Mouse (Mus musculus) gastrocnemius, adult 18-20 months (tissue): ENCODE data around the gene Fermt3. TPM values are rescaled to one million over a fixed set of nuclear protein-coding genes. Genes with fewer than 3 reads are reported as not detected.

Experiments used
- DNase-seq: peaks from one replicate; pipeline ENCODE4 v3.0.0; 2021; ENCODE audit warnings: low spot score
- total RNA-seq, 2 experiments: library from RNA; stranded (reverse); gene quantifications; 2 replicates each; pipeline ENCODE4 v1.2.3; 2021

The Fermt3 gene
- total RNA-seq, 2 experiments from 2014 or later, result 0.64 to 0.93 TPM

DNA sequence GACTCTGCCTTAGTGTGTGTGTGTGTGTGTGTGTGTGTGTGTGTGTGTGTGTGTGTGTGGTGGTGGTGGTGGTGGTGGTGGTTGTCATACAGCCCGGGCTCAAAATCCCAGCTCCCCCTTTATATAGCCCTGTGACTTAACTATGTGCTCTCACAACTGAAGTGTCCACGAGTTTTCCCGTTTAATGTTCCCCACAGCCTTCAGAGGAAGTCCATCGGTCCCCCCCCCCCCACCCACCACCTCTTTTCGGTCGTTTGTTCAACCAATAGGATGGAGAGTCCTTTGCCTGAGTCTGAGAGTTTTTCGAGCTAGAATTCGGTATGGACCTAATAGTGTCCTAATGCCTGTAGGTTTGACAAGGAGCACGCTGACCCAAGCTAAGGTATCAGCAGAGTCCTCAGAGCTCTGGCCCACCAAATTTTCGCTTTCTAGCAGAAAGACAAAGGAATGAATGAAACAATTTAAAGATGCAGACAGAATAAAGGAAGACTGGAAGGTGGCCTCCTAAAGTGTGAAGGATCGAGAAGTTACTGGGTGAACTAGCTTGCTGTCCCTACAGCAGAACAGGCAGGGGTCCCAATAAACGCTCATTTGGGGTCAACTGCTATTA lies 45.6 kb downstream of the Fermt3 start:
- DNase-seq, result no peak

DNA sequence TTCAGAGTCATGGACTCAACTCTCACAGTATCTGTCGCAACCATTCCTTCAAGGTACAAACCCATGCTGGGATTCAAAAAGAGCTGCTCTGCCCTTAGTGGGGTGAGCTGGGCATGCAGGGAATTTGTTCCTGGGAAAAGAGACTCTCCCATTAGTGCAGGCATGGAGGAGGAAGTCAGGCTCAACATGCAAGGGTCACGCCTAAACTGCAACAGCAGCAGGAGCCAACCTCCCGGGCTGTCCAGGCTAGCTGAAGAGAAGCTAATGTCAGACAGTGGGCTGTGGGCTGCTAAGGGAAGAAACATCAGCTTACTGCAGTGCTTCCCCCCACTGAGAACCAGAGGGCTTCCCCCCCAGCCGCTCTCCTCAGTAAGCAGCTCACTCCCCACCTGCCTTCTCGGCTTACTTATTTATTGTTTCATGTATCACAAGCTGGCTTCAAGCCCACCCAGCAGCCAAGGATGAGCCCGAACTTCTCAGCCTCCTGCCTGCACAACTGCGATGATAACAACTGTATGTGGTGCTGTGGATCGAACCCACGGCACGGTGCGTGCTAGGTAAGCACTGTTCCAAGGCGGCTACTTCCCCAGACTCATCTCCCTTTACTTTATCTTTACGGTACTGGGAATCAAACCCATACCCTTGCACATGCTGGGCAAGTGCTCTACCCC lies 46.9 kb downstream of the Fermt3 start:
- DNase-seq, result no peak

- DNase-seq, result no peak
Observed at GRCm38 (mm10) chr19:6971644-6972043, 47.6 kb downstream of the Fermt3 start.

GRCm38 (mm10) chr19:6970460-6971085 lies 48.7 kb downstream of the Fermt3 start:
- DNase-seq, result no peak

DNA sequence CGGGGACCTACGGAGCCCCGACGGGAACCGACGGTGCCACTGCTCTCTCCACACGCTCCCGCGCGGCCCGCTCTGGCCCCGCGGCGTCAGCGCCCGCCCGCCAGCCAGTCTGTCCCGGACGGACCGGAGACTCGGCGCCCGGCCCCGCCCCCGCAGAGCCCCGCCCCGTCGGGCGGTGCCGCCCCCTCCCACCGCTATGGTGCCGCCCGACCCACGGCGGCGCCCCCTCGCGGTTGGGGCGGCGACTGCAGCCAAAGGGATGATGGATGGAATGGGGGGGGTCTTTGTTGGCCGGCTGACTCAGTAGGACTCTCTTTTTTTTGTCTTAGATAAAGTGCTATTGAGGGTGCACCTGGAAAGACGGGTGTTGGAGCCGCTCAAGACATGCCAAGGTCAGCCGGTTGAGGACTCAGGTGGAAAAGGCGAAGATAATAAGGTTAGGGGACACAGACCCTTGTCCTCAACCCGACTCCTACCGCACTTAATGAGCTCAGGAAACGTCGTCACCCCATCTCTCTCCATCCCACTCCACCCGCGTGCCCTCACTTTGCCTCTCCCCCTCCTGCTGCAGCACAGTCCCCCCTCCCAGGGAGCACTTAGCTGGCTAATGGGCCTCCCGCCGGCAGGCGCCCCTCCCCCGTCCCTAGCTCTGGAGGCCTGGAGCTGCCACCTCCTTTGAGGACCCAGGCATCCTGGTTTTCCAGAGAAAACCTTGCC lies 49.4 kb downstream of the Fermt3 start:
- peak; percentile 75 for DNase-seq

- DNase-seq, result no peak
Observed at GRCm38 (mm10) chr19:6969291-6969664, 50.0 kb downstream of the Fermt3 start.

DNA sequence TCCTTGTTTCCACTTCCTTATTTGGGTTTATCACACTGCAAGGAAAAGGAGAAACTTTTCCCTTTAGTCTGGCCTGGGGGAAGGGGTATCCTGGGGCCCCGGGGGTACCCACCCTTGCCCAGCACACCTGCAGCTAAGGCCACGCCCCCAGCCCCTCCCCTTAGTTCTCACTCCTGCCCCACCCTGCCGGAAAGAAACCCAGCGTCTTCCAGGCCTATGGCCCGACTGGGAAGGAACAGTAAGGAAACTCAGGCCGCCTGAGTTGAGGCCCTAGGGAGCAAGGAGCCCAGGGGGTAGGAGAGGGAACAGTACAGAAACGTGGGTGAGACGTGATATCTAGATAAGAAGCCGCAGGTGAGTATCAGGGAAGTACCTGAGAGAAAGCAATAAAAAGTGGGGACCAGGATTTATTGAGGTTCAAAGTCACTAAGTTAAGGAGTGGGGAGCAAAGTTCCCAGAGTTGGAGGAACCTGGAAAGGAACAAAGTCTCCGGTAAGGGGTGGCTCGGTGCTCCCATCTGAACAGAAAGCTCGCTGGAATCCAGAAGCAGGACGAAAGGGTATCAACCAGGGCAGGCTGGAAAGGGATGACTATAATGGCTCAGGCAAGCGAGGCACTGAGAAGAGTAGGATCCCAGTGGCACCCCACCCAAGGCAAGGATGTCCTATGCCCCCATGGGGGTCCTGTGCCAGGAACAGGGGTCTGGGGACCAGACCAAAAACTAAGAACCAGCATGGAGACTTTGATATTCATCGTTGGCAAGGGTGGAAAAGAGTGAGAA lies 50.6 kb downstream of the Fermt3 start:
- no peak for DNase-seq

DNA sequence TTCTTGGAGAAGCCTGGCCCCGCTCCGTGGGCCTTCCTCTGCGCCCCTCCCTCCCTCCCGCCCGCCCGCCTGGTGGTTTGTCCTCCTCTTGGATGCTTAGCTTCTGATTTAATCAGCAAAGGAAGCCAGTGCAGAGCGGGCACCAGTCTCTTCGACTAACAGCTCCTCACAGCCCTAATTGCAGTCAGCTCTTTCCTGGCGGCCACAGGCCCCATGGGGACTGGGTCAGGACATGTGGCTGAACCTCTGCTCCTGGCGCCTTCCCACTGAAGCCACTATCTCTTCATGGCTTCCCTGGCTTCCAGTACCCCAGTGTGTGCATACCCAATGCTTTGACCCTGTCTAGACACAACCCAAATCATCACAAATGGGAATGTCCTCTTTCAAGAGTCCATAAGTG lies 62.8 kb downstream of the Fermt3 start:
- DNase-seq, result no peak

DNA sequence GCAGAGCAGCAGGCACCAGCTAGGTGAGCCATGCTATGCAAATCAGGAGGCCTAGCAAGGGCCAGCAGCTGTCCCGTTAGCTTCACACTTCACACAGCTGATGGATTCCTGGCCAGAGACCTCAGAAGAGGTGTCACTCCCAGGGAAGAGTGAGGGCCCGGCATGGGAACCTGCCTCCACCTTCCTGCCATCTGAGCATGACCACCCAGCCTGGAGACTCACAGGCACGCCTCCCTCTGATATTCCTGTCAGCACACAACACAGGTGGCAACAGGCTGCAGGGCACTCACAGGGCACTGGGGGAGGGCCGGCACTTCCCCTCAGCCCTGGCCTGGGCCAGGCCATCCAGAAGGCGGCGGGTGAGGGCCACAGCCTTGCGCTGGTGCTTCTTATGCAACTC lies 63.8 kb downstream of the Fermt3 start:
- no peak for DNase-seq

DNA sequence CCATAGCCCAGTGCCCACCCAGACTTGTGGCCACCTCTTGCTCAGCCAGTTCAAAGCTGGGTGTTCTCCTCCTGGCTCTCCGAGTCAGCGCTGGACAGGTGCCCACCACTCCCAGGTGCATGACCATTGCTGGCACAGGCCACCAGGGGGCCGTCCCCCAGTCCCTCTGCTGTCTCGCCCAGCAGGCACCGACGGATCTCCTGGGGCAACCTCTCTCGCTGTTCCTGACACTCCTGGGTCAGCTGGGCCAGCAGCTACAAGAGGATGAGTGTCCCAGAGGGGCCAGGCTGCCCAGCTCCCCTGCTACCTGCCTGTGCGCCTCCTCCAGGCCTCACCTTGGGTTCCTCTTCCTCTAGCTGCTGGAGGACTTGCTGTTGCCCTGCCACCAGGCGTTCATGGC lies 65.2 kb downstream of the Fermt3 start:
- no peak for DNase-seq

DNA sequence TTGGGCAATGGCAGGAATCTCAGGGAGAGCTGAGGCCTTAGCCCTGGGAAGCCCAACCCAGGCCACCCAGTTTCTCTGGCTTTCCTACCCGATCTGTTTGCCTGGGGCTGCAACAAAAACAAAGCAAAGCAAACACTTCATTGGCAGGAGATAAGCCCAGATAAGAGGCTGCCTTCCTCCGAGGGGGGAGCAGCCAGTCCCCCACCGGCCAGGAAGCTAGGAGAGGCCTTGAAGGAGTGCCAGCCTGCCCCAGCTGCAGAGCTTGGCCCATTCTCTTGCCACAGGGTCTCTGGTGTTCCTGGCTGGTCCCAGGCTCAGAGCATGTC lies 66.6 kb downstream of the Fermt3 start:
- DNase-seq, result no peak

DNA sequence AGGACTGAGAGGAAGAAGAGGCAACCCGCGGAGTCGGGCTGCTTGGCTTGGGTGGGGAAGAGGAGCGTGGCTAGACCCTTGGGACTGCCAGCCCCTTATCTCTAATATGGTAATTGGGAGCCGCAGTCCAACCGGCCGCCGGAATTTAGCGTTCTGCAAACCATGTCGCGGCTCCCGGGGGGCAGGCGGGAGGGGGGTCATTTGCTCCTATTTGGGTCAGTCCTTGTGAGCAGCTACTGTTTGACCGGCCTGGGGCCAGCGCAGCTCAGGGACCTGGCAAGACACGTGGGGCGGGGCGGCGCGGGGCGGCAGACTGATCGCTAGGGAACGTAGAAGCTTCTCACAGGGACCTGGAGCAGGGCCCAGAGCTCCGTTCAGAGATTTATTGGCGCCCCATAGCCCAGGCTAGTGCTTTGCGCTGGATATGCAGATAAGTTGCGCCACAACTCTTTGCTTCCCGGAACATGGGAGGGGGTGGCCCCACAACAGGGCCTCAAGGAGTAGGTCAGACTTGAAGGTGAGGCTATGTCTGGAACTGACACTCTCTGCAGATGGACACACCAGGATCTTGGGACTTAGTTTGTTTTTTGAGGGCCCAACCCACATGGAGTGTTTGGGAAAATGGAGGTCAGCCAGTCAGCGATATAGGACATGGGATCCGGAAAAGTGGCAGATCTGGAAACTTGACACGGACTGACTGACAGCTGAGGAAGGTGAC lies 67.1 kb downstream of the Fermt3 start:
- DNase-seq, result peak; percentile 87

DNA sequence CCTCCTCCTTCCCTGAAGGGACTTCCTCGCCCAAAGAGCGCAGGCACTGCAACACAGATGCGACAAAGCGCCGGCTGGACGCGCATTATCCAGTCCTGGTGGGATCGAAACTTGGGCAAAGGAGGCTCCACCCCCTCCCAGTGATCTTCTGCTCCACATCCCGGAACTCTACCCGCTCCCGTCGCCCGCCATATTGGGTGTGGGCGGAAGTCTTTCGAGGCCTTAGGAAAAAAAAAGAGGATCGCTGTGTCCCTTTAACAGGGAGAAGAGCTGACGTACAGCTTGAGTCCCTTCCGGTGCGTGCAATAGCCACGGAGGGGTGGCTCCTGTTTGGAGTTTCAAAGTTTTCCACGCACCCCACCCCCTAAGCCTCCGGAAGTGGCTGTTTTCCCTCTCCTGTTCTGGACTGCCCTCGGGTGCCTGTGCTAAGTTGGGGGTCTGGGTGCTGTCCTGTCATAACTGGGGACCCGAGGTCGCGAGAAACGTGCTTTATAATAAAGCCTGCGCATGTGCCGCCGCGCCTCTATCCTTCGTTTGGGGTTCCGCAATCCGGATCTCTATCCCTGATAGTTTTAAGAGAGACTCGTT lies 67.8 kb downstream of the Fermt3 start:
- peak; percentile 97 for DNase-seq

- peak; percentile 46 for DNase-seq
Observed at GRCm38 (mm10) chr19:6950613-6951153, 68.6 kb downstream of the Fermt3 start.

DNA sequence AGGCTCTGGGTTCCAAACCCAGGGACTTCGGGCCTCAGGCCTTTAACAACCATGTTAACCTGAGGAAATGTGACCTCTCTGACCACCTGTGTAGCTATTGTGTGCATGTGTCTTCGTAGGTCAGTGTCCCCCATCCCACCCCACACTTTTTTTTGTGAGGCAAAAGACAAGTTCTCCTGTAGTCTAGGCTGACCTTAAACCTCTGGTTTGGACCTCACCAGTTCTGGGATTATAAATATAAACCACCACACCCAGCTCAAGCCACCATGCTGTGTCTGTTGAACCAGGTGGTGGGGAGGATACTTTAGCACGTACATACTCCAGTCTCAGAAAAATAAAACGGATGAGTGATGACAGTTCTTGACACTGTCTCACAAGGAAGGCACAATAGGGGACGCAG lies 69.3 kb downstream of the Fermt3 start:
- DNase-seq, result no peak

DNA sequence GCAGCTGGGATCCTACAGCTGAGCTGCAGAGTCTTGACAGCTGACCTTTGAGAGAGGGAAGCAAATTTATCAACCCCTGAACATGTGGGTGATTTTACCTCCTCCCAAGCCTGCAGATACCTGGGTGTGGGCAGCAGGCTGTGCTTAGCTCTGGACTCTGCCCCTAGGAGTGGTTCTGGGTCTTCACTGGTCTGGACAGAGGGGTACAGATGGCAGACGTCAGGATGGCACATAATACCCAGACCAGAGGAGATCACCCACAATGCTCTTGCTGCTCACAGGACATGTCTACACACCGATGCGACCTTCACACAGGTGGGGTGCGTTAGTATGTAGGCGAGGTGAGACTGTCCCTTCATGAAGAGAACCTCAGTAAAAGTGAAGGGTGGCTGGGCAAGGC lies 69.7 kb downstream of the Fermt3 start:
- no peak for DNase-seq
